Mouse (Mus musculus): Measurements from ENCODE around the gene Smc1b. TPM values are rescaled to one million over a fixed set of nuclear protein-coding genes. Genes with fewer than 3 reads are reported as not detected.

The Smc1b gene
- polyA plus RNA-seq, 1 experiment from 2014 or later, result 0.24 TPM

Other genes starting within 250 kb of the Smc1b start
- 0.90 and 0.98 TPM in 2 replicates for gene Gm29666, start 211.9 kb downstream of the Smc1b start, polyA plus RNA-seq (2016; fragmentation: Nextera tagmentation; extraction: Ambion mirVana)
- gene Nup50, start 208.6 kb downstream of the Smc1b start, polyA plus RNA-seq (2016; fragmentation: Nextera tagmentation; extraction: Ambion mirVana), result 49.4 and 49.6 TPM in 2 replicates
- gene 5031439G07Rik, start 143.4 kb downstream of the Smc1b start, polyA plus RNA-seq (2016; fragmentation: Nextera tagmentation; extraction: Ambion mirVana), result 28.6 and 35.3 TPM in 2 replicates
- 0.53 and 0.61 TPM in 2 replicates for gene Upk3a, start 114.8 kb downstream of the Smc1b start, polyA plus RNA-seq (2016; fragmentation: Nextera tagmentation; extraction: Ambion mirVana)
- gene Fam118a, start 103.0 kb downstream of the Smc1b start, polyA plus RNA-seq (2016; fragmentation: Nextera tagmentation; extraction: Ambion mirVana), result 23.9 and 26.0 TPM in 2 replicates
- gene Ribc2, start 114 bp upstream of the Smc1b start, polyA plus RNA-seq (2016; fragmentation: Nextera tagmentation; extraction: Ambion mirVana), result 0.56 and 0.74 TPM in 2 replicates
- gene Fbln1, start 74.0 kb upstream of the Smc1b start, polyA plus RNA-seq (2016; fragmentation: Nextera tagmentation; extraction: Ambion mirVana), result 102 and 108 TPM in 2 replicates
- gene Atxn10, start 204.3 kb upstream of the Smc1b start, polyA plus RNA-seq (2016; fragmentation: Nextera tagmentation; extraction: Ambion mirVana), result 453 and 459 TPM in 2 replicates

Data from neural tube, embryonic 12.5 days (tissue).